Mouse (Mus musculus) limb, embryonic 13.5 days (tissue): ENCODE results near the gene Adamtsl4. TPM values are rescaled to one million over a fixed set of nuclear protein-coding genes. Genes with fewer than 3 reads are reported as not detected.
"Not testable (repeated sequence)": the region's sequence is repeated elsewhere in the genome, so short reads cannot be mapped to it uniquely, and the experiment has no call there.

Experiments used
- ATAC-seq: fragments of 200-750 bp; cut with Nextera tagmentation; 2 replicates; pipeline ENCODE4 v1.8.0; 2017; ENCODE audit warnings: low read depth, moderate number of reproducible peaks, moderate TSS enrichment; ENCODE audit not compliant: low FRiP score
- H3K27ac ChIP-seq: fragments of 300-500 bp; sonication (generic); 2 replicates; pipeline ENCODE4 v1.5.1; 2015; ENCODE audit warnings: inconsistent platforms, mild to moderate bottlenecking, moderate library complexity
- H3K27me3 ChIP-seq: fragments of 300-500 bp; sonication (generic); 2 replicates; pipeline ENCODE4 v1.6.1; 2015; ENCODE audit warnings: mild to moderate bottlenecking, inconsistent platforms
- H3K36me3 ChIP-seq: fragments of 300-500 bp; sonication (generic); 2 replicates; pipeline ENCODE4 v1.6.1; 2015; ENCODE audit warnings: inconsistent platforms, mild to moderate bottlenecking, moderate library complexity
- H3K4me1 ChIP-seq: fragments of 300-500 bp; sonication (generic); 2 replicates; pipeline ENCODE4 v1.6.1; 2015; ENCODE audit warnings: inconsistent platforms
- H3K4me2 ChIP-seq: fragments of 300-500 bp; sonication (generic); replicated peaks from 2 replicates; pipeline ENCODE4 v1.6.1; 2015; ENCODE audit warnings: inconsistent platforms, mild to moderate bottlenecking, moderate library complexity
- H3K4me3 ChIP-seq: fragments of 300-500 bp; sonication (generic); 2 replicates; pipeline ENCODE4 v1.5.1; 2015; ENCODE audit warnings: moderate library complexity, mild to moderate bottlenecking, inconsistent platforms
- H3K9ac ChIP-seq: fragments of 300-500 bp; sonication (generic); 2 replicates; pipeline ENCODE4 v1.6.1; 2015; ENCODE audit warnings: mild to moderate bottlenecking, inconsistent platforms
- H3K9me3 ChIP-seq: fragments of 300-500 bp; sonication (generic); 2 replicates; pipeline ENCODE4 v1.6.1; 2016; ENCODE audit warnings: inconsistent platforms
- WGBS: fragments of 180-500 bp; shearing (Covaris S2); methylation state at CpG from one replicate; pipeline ENCODE4 v1.1.7; 2015; 5-methylcytosine and 5-hydroxymethylcytosine counted together
- polyA plus RNA-seq: library from polyadenylated mRNA; unstranded; fragments of >200 nt; fragmentation: Nextera tagmentation; extraction: Ambion mirVana; gene quantifications from 2 replicates; pipeline ENCODE4 v1.2.1, GENCODE M21; 2015

The Adamtsl4 gene
- polyA plus RNA-seq, 1 experiment from 2014 or later, result 2.7 TPM

DNA sequence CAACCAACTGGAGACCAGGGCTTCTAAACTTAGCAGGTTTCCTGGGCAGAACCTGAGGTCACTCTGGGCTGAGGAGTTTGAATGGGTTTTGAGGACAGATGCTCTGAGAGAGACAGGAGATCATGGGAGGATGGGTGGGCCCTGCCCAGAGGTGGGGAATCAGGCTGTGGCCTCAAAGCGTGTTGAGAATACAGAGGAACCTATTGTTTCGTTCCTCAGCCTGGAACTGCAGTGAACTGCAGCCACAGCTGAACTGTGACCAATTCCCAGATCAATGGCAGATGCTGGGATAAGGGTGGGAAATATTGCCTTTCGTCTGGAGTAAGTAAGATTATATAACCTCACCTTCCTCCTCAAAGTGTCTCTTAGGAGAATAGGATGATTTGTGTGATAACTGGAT is 8.1 kb upstream of the Adamtsl4 start:
- H3K36me3 ChIP-seq, result no peaks in the 10 kb centered on the region; the same call in 1 of the 2 replicates
- H3K4me1 ChIP-seq, result peaks cover 12% of the 10 kb centered on the region
- no peak overlapping the region for H3K4me2 ChIP-seq
- 41% methylated on average over 3 of the region's 3 CpGs for whole genome bisulfite sequencing
- H3K9me3 ChIP-seq, result no peaks in the 10 kb centered on the region
- no peaks in the 10 kb centered on the region for H3K27me3 ChIP-seq
- no peak overlapping the region for H3K9ac ChIP-seq
- no peak for ATAC-seq
- no peak overlapping the region; the same call in 1 of the 2 replicates for H3K27ac ChIP-seq
- no peak overlapping the region for H3K4me3 ChIP-seq

DNA sequence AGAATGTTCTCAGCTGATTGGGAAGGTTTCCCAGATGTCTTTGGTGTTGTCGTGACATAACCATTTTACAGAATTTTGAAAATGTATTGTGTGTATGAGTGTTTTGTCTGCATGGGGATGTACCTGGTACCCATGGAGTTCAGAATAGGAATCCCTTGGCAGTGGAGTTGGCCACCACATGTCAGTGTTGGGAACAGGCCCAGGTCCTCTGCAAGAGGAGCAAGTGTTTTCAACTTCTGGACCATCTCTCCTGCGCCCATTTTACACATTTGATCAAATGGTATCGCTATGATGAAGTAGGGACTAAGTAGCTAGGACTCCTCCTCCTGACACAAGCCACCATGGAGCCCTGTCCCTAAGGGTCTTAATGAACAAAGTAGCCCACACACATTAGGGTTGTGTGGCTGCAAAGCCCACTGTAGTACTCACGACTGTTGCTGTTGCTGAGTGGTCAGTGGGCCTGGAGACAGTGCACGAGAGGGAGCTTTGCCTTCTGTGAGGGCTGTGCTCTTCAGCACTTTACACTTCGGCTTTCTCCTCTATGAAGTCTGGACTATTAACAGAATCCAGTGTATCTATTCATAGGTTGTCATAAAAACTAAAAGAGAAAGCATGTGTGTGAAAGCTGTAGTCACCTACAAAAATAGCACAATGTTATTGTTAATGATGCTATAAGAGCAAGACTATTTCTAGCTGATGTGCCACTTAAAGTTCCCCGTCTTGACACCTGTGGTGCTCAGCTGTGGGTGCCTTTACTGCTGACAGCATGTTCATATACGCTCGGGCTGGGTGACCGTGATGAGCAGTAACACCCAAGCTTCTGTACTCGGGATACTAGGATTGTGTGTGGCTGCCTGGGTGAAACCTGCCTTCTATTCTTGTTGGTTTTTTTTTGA is 7.3 kb upstream of the Adamtsl4 start:
- H3K36me3 ChIP-seq, result no peaks in the 10 kb centered on the region; the same call in 1 of the 2 replicates
- H3K9ac ChIP-seq, result no peak overlapping the region
- H3K4me1 ChIP-seq, result peaks cover 12% of the 10 kb centered on the region
- no peak for ATAC-seq
- no peak overlapping the region for H3K4me2 ChIP-seq
- no peaks in the 10 kb centered on the region for H3K27me3 ChIP-seq
- WGBS, result 85% methylated on average over 11 of the region's 11 CpGs
- no peaks in the 10 kb centered on the region for H3K9me3 ChIP-seq
- no peak overlapping the region for H3K27ac ChIP-seq
- no peak overlapping the region for H3K4me3 ChIP-seq

DNA sequence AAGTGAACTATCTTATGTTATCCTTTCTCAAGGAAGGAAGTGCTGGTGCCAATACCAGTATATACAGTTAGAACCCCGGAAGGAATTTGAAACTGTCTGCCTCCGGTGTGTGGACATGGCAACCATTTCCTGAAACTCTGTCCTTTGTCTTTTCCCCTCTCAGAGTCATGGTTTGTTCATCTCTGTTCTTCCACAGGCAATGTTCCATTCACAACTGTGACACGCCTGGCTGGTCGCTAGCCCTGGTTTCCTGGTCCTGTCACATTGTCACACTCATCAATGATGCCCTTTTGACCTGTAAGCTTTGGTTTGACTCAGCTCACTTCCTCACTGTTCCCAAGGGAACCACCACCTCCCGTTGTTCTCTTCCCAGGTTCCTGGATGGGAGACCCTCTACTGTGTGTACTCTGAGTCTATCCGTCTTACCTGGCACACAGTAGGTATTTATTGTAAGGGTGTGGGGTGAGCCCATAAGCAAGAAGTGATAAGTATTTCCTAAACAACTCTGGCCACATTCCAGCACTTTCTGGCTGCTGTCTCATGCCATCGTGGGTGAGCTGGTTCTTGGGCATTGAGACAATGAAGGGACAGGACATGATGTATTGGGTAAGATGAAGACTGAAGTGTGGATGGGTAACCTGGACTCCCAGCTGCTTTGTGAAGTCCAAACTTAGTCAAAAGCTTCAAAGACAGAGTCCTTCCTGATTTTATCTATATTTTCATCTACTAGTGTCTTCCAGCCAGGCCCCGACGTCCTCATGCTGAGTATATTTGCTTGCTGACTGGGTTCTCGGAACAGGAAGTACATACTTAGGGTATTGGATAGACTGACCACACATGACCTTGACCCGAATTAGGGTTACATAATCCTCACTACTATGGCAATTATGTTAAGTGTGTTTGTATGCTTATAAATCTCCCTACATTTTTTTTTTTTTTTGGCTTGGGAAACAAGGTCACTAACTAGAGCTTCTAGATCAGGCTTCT is 6.4 kb upstream of the Adamtsl4 start:
- peaks cover 19% of the 10 kb centered on the region for H3K4me1 ChIP-seq
- H3K27me3 ChIP-seq, result no peaks in the 10 kb centered on the region
- H3K4me3 ChIP-seq, result no peak overlapping the region
- 78% methylated on average over 11 of the region's 11 CpGs for WGBS
- H3K9me3 ChIP-seq, result no peaks in the 10 kb centered on the region
- no peak overlapping the region for H3K27ac ChIP-seq
- H3K4me2 ChIP-seq, result no peak overlapping the region
- no peak overlapping the region for H3K9ac ChIP-seq
- ATAC-seq, result no peak
- H3K36me3 ChIP-seq, result no peaks in the 10 kb centered on the region; the same call in 1 of the 2 replicates

DNA sequence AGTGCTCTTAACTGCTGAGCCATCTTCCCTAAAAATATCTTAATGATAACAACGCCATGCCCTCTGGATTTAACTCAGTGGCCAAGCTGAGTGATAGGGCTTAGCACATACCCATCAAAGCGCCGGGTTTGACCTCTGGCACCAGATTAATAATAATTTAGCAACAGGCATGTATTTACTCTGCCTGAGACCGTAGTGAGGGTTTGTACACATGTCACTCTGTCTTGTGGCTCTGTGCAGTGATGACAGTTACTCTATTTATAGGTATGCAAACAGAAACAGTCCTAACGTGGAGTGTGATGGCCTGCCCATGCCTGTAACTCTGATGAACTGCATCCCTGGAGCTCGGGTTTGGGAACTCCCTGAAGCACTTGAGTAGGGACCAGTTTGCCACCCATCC is 5.0 kb upstream of the Adamtsl4 start:
- Histone ChIP-seq H3K4me3 (no peak overlapping the region), H3K4me1 (peaks cover 33% of the 10 kb centered on the region), H3K27me3 (no peaks in the 10 kb centered on the region), H3K36me3 (no peaks in the 10 kb centered on the region; the same call in 1 of the 2 replicates), H3K9ac (no peak overlapping the region), H3K27ac (no peak overlapping the region), H3K4me2 (no peak overlapping the region), H3K9me3 (no peaks in the 10 kb centered on the region)
- ATAC-seq, result no peak
- 77% methylated on average over 6 of the region's 6 CpGs for WGBS

DNA sequence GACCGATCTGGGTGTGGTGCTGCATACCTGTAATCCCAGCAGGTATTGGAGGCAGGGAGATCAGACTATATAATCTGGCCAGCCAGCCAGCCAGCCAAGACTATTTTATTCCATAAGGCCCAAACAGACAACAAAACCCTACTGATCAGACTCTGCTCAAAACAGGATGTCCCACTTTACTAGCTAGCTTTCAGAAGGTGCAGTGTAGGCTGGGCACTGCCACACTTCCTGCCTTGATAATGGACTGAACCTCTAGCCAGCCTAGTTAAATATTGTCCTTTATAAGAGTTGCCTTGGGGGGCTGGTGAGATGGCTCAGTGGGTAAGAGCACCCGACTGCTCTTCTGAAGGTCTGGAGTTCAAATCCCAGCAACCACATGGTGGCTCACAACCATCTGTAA is 2.8 kb upstream of the Adamtsl4 start:
- not testable (repeated sequence) for H3K4me2 ChIP-seq, H3K36me3 ChIP-seq, H3K27ac ChIP-seq, ATAC-seq, H3K27me3 ChIP-seq, H3K4me3 ChIP-seq, H3K9ac ChIP-seq, H3K9me3 ChIP-seq
- WGBS, result 94% methylated on average over 2 of the region's 2 CpGs
- H3K4me1 ChIP-seq, result peaks cover 40% of the 10 kb centered on the region

DNA sequence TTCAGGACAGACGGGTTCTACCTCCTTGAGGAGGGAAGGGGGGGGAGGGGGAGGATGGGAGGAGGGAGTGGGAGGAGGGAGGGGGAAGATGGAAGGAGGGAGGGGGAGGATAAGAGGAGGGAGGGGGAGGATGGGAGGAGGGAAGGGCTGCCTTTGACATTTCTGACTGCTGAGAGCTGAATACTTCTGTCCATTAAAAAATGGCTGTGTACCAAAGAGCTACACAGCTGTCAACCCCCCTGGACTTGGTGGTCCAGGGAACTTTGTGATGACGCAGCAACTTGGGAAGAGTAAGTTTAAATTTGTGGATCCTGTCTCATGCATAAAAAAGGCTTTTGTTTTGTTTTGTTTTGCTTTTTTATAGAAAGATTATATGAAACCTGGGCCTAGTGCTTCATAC is 2.2 kb upstream of the Adamtsl4 start:
- no peaks in the 10 kb centered on the region for H3K9me3 ChIP-seq
- no peak overlapping the region for H3K9ac ChIP-seq
- no peak overlapping the region for H3K4me2 ChIP-seq
- H3K27ac ChIP-seq, result no peak overlapping the region
- no peaks in the 10 kb centered on the region for H3K27me3 ChIP-seq
- H3K36me3 ChIP-seq, result no peaks in the 10 kb centered on the region; the same call in 1 of the 2 replicates
- peaks cover 38% of the 10 kb centered on the region for H3K4me1 ChIP-seq
- ATAC-seq, result no peak
- 38% methylated on average over 2 of the region's 2 CpGs for WGBS
- no peak overlapping the region for H3K4me3 ChIP-seq

DNA sequence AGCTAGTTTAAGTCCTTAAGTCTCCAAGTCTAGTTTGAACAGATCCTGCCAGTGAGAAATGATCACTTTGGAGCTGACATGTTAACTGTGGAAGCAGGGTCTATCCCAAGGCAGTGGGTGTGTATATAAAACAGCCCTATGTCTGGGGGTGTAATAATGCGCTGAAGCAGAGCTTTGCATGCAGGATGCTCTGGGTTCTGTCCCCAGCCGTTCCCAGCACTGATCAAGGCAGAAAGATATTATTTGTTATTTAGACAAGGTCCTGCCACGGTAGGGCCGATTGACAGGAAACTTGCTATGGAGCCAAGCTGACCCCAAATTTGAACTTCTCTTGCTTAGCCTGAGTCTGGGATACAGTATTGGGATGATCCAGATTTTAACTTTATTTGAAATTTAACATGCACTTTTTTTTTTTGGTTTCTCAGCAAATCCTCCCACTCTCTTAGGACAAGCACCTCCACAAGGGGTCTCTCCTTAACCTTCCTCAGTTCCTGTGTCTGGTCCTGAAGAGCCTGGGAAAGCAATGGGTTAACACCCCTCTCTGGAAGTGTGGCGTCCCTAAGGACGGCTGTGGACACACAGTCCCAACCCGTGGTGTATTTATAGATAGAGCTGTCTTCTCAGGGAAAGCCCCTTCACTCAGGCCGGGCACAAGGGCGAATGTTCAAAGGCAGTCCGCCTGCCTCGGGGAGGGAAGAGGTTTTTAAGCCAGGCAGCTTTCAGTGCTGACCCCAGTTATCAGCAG is 1.6 kb upstream of the Adamtsl4 start:
- no peak overlapping the region for H3K27ac ChIP-seq
- no peak for ATAC-seq

DNA sequence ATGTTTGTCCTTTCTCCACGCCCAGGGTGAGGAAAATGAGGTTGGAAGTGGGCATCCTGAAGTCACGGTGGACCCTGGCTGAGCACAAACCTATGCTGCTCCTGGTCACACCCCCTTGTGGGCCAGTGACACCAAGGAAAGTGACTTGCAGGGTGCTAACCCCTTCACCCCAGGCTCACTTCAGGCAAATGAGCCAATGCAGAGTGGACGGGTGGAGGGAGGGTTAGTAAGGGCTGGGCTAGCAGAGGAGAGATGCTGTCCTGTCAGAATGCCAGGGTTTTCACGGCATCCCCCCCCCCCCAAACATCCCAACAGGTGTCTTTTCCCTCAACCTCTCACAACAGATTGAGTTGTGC is 571 bp downstream of the Adamtsl4 start:
- WGBS, result 7% methylated on average over 4 of the region's 4 CpGs
- peak overlapping the region; percentile 33; the same call in 1 of the 2 replicates for H3K27ac ChIP-seq
- peak overlapping the region; percentile 68; the same call in 1 of the 2 replicates for H3K9ac ChIP-seq

More for the DNA sequence above, 1.6 kb upstream of the Adamtsl4 start:
- Histone ChIP-seq H3K9ac (no peak overlapping the region), H3K9me3 (no peaks in the 10 kb centered on the region), H3K4me2 (no peak overlapping the region), H3K27me3 (no peaks in the 10 kb centered on the region), H3K36me3 (no peaks in the 10 kb centered on the region; the same call in 1 of the 2 replicates), H3K4me3 (no peak overlapping the region), H3K4me1 (peaks cover 39% of the 10 kb centered on the region)
- 33% methylated on average over 11 of the region's 11 CpGs for whole genome bisulfite sequencing

DNA sequence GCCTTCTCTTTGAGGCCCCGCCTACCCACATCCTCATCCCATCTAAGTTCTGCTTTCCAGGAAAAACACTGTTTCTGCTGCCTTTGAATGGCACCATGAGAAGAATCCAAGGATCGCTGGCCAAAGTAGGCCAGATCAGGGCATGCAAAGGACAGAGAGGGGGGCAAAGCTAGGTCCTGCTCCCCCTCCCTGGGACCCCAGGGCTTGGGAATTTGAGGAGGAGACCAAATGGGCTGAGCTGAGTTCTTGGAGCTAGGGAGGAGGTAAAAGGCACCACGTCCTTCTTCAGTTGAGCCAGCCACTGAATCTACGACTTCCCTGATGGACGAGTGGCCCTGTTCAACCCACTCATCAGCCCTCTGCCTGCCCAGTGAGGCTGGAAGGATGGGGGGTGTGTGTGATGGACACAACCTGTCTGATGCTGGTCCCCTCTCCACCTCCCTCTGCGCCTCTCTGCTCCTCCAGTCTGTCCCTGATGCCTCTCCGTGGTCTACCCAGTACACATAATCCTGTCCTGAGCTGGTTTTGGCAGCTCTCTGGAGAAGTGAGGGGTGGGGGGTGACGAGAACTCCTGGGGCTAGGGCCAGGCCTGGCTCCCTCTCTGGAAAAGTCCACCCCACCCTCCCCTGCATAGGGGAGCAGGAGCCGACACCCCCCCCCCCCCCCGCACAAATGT is 1.1 kb downstream of the Adamtsl4 start:
- ATAC-seq, result no peak
- no peak overlapping the region for H3K9ac ChIP-seq
- 38% methylated on average over 10 of the region's 10 CpGs for WGBS
- H3K9me3 ChIP-seq, result no peaks in the 10 kb centered on the region
- H3K4me3 ChIP-seq, result no peak overlapping the region
- H3K36me3 ChIP-seq, result no peaks in the 10 kb centered on the region; the same call in 1 of the 2 replicates
- H3K4me1 ChIP-seq, result peaks cover 46% of the 10 kb centered on the region
- H3K4me2 ChIP-seq, result peak overlapping the region; percentile 90
- H3K27ac ChIP-seq, result peak overlapping the region; percentile 58; the same call in 1 of the 2 replicates
- H3K27me3 ChIP-seq, result no peaks in the 10 kb centered on the region

More for the DNA sequence above, 571 bp downstream of the Adamtsl4 start:
- Histone ChIP-seq H3K27me3 (no peaks in the 10 kb centered on the region), H3K4me3 (peak overlapping the region; percentile 51), H3K4me2 (peak overlapping the region; percentile 90), H3K9me3 (no peaks in the 10 kb centered on the region), H3K4me1 (peaks cover 44% of the 10 kb centered on the region), H3K36me3 (no peaks in the 10 kb centered on the region; the same call in 1 of the 2 replicates)
- peak; percentile 4; the same call in 1 of the 2 replicates for ATAC-seq

DNA sequence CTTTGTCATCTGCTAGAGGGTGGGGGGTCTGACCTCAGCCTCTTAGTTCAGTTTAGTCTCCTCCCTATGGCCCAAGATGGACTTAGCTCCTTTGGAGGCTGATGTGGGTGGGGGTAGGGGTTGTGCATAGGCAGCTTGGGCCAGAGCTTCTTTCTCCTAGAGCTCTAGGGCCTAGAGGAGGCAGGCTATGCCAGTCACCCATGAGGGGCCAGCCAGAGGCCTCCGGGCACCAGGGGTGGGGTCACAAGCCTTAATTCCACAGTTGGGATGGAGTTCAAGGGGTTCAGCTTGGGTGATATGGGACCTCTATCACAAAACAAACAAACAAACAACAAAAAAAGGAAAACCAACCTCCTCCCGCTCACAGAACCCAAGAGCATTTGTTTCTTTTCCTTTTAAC is 2.0 kb downstream of the Adamtsl4 start:
- Histone ChIP-seq H3K4me2 (no peak overlapping the region), H3K4me1 (peaks cover 55% of the 10 kb centered on the region), H3K27ac (no peak overlapping the region), H3K9ac (no peak overlapping the region), H3K9me3 (no peaks in the 10 kb centered on the region), H3K4me3 (no peak overlapping the region), H3K27me3 (no peaks in the 10 kb centered on the region), H3K36me3 (no peaks in the 10 kb centered on the region)
- 85% methylated on average over 2 of the region's 2 CpGs for WGBS
- no peak for ATAC-seq

DNA sequence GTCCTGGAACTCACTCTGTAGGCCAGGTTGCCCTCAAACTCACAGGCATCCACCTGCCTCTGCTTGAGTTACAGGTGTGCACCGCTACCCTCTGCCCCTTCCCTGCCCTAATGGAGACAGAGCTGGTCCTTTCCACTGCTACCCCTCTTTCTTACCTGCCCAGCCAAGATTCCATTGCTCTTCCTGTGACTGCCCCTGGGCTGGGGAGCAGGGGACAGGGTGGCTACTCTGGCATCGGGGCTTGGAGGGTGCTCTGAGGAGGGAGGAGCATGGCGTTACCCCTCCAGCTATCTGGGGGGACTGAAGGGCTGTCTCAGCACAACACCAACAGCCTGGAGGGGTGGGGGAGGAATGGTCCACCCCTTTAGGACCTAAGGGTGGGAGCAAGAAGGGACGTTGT is 2.4 kb downstream of the Adamtsl4 start:
- Histone ChIP-seq H3K27ac (no peak overlapping the region), H3K4me1 (peaks cover 56% of the 10 kb centered on the region), H3K9ac (no peak overlapping the region), H3K9me3 (no peaks in the 10 kb centered on the region), H3K4me3 (no peak overlapping the region), H3K27me3 (no peaks in the 10 kb centered on the region), H3K36me3 (no peaks in the 10 kb centered on the region), H3K4me2 (no peak overlapping the region)
- 93% methylated on average over 4 of the region's 4 CpGs for WGBS
- ATAC-seq, result no peak
